Mouse (Mus musculus) liver, embryonic 14.5 days (tissue): Measurements from ENCODE around the gene Dkkl1. TPM values are rescaled to one million over a fixed set of nuclear protein-coding genes. Genes with fewer than 3 reads are reported as not detected.
"Not testable (repeated sequence)": the region's sequence is repeated elsewhere in the genome, so short reads cannot be mapped to it uniquely, and the experiment has no call there.

ENCODE experiments used
- ATAC-seq: fragments of 200-750 bp; cut with Nextera tagmentation; 2 replicates; pipeline ENCODE4 v1.8.0; 2017; ENCODE audit warnings: moderate number of reproducible peaks, mild to moderate bottlenecking, moderate library complexity; ENCODE audit not compliant: insufficient read depth
- DNase-seq, 3 experiments: peaks; one replicate each; pipeline ENCODE4 v3.0.0-alpha.2; 2012 to 2013; ENCODE audit warnings: low read depth in 3 of 3, low spot score in 3 of 3
- H3K27ac ChIP-seq: fragments of 300-500 bp; sonication (generic); 2 replicates; pipeline ENCODE4 v1.5.1; 2014; ENCODE audit warnings: moderate library complexity, mild to moderate bottlenecking, control low read depth, inconsistent platforms
- H3K27me3 ChIP-seq: fragments of 300-500 bp; sonication (generic); 2 replicates; pipeline ENCODE4 v1.6.1; 2014; ENCODE audit warnings: mild to moderate bottlenecking, low read length, moderate library complexity; ENCODE audit not compliant: control insufficient read depth, insufficient read depth
- H3K36me3 ChIP-seq: fragments of 300-500 bp; sonication (generic); replicated peaks from 2 replicates; pipeline ENCODE4 v1.6.1; 2014; ENCODE audit warnings: low read depth; ENCODE audit not compliant: control insufficient read depth, insufficient read depth
- H3K4me1 ChIP-seq, 2 experiments: fragments of 200-500 bp in 1 of 2; fragments of 300-500 bp in 1 of 2; sonication (generic) in 1 of 2; replicated peaks; 2 replicates each; pipeline ENCODE4 v1.6.1; 2012 to 2014; ENCODE audit warnings: antibody characterized with exemption in 1 of 2, inconsistent platforms in 1 of 2, low read length in 1 of 2; ENCODE audit not compliant: control insufficient read depth in 2 of 2, insufficient read depth in 2 of 2
- H3K4me2 ChIP-seq: fragments of 300-500 bp; sonication (generic); 2 replicates; pipeline ENCODE4 v1.6.1; 2014; ENCODE audit warnings: low read depth, mild to moderate bottlenecking, control low read depth, moderate library complexity
- H3K4me3 ChIP-seq, 2 experiments: fragments of 200-500 bp in 1 of 2; fragments of 300-500 bp in 1 of 2; sonication (generic) in 1 of 2; 2 replicates each; pipeline ENCODE4 v1.5.1; 2012 to 2014; ENCODE audit warnings: low read depth in 2 of 2, low read length in 2 of 2, mild to moderate bottlenecking in 2 of 2, control low read depth in 1 of 2, inconsistent platforms in 1 of 2, moderate library complexity in 1 of 2; ENCODE audit not compliant: insufficient read depth in 1 of 2
- H3K9ac ChIP-seq: fragments of 300-500 bp; sonication (generic); replicated peaks from 2 replicates; pipeline ENCODE4 v1.6.1; 2014; ENCODE audit warnings: mild to moderate bottlenecking, control low read depth, moderate library complexity
- H3K9me3 ChIP-seq: fragments of 300-500 bp; sonication (generic); 2 replicates; pipeline ENCODE4 v1.6.1; 2016; ENCODE audit warnings: low read length, mixed read lengths; ENCODE audit not compliant: control insufficient read depth
- CTCF ChIP-seq: IDR thresholded peaks from 2 replicates; pipeline ENCODE4 v1.5.1; 2016; ENCODE audit warnings: antibody characterized with exemption, low read depth, control low read depth
- EP300 ChIP-seq: IDR thresholded peaks from 2 replicates; pipeline ENCODE4 v1.6.1; 2016; ENCODE audit warnings: antibody characterized with exemption, low read depth
- WGBS: fragments of 180-500 bp; shearing (Covaris S2); extraction: QIAGEN DNeasy Blood & Tissue Kit; methylation state at CpG from one replicate; pipeline ENCODE4 v1.1.7; 2014; ENCODE audit not compliant: insufficient replicate concordance; 5-methylcytosine and 5-hydroxymethylcytosine counted together
- polyA plus RNA-seq, 2 experiments: library from polyadenylated mRNA; depleted of rRNA in 1 of 2; stranded (reverse) in 1 of 2; unstranded in 1 of 2; fragments of >200 nt; fragmentation: Nextera tagmentation in 1 of 2; extraction: Ambion mirVana in 1 of 2; gene quantifications; 2 replicates each; pipeline versions ENCODE4 v1.2.1 to v1.2.3; 2012 to 2014

The Dkkl1 gene
- polyA plus RNA-seq, 2 experiments = 1.1 to 2.1 TPM

DNA sequence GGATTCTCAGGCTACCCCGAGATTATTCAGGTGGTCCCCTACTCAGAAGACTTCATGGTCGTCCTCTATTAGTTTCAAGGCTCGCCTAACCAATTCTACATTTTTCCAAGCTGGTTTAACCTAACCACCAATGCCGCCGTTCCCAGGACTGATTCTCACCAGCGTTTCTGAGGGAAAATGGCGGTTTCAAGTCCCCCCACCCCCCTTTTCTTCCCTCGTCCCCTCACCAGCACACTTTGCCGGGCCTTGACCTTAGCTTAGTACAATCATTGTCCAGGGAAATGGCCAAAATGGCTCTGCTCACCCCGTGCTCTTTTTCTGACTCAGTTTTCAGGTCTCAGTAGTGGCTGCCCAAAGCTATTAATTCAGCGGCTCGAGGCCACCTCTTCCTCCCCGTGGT is 36.5 kb downstream of the Dkkl1 start:
- Histone ChIP-seq H3K9me3 (no peaks in the 10 kb centered on the region), H3K27me3 (peaks cover 68% of the 10 kb centered on the region), H3K4me2 (no peak overlapping the region), H3K4me3 (no peak overlapping the region), H3K9ac (no peak overlapping the region), H3K36me3 (no peaks in the 10 kb centered on the region), H3K27ac (no peak overlapping the region), H3K4me1 (no peaks in the 10 kb centered on the region)
- DNase-seq = no peak
- 3% methylated on average over 13 of the region's 13 CpGs for WGBS
- no peak for TF ChIP-seq EP300
- TF ChIP-seq CTCF = no peak
- no peak for ATAC-seq

DNA sequence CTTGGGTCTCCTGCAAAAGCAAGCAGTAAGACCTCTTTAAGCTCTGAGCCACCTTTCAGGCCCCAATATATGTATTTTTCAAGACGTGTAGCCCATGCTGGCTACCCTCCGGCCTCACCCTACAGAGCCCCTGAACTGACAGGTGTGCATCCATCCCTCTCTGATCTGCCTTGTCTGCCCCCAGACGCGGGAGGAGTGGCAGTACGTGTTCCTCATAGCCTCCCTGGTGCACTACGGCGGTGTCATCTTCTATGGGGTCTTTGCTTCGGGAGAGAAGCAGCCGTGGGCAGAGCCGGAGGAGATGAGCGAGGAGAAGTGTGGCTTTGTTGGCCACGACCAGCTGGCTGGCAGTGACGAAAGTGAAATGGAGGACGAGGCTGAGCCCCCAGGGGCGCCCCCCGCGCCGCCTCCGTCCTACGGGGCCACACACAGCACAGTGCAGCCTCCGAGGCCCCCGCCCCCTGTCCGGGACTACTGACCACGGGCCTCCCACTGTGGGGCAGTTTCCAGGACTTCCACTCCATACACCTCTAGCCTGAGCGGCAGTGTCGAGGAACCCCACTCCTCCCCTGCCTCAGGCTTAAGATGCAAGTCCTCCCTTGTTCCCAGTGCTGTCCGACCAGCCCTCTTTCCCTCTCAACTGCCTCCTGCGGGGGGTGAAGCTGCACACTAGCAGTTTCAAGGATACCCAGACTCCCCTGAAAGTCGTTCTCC is 37.2 kb downstream of the Dkkl1 start:
- H3K27ac ChIP-seq = no peak overlapping the region
- no peaks in the 10 kb centered on the region for H3K4me1 ChIP-seq
- ATAC-seq (no peak), DNase-seq (no peak)
- 4% methylated on average over 26 of the region's 29 CpGs for WGBS
- peaks cover 62% of the 10 kb centered on the region for H3K27me3 ChIP-seq
- no peak overlapping the region for H3K4me2 ChIP-seq
- no peaks in the 10 kb centered on the region for H3K36me3 ChIP-seq
- H3K9me3 ChIP-seq = no peaks in the 10 kb centered on the region
- H3K4me3 ChIP-seq = no peak overlapping the region
- no peak for TF ChIP-seq EP300
- no peak for TF ChIP-seq CTCF
- no peak overlapping the region for H3K9ac ChIP-seq

DNA sequence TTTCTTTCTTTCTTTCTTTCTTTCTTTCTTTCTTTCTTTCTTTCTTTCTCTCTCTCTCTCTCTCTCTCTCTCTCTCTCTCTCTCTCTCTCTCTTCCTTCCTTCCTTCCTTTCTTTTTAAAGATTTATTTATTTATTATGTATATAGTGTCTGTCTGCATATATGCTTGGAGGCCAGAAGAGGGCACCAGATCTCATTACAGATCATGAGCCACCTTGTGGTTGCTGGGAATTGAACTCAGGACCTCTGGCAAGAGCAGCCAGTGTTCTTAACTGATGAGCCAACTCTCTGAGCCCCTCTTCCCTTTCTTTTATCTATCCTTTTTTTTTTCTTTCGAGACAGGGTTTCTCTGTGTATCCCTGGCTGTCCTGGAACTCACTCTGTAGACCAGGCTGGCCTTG is 38.2 kb downstream of the Dkkl1 start:
- WGBS = 46% methylated on average over 1 of the region's 1 CpGs
- H3K9me3 ChIP-seq, H3K36me3 ChIP-seq, H3K4me2 ChIP-seq, H3K9ac ChIP-seq, H3K4me3 ChIP-seq, H3K4me1 ChIP-seq, DNase-seq, H3K27ac ChIP-seq, ATAC-seq: not testable (repeated sequence)
- peaks cover 59% of the 10 kb centered on the region for H3K27me3 ChIP-seq
- peak; percentile 60 for TF ChIP-seq CTCF

DNA sequence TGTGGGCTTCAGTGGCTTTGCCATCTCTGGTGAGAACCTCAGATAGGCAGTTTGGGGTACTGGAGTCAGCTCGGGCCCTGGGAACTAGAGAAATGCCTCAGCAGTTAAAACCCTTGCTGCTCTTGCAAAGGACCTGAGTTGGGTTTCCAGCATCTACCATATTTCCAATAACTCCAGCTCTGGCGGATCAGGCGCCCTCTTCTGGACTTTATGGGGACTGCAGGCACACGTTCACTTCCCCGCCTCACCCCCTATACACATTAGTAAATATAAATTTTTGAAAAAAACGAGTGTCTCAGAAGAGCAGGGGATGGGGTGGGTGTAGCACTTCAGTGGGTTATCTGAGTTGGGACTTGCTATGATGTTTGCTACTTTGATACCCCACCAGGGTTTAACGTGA is 39.0 kb downstream of the Dkkl1 start:
- peaks cover 4% of the 10 kb centered on the region; the same call in 1 of the 2 replicates for H3K9me3 ChIP-seq
- H3K27me3 ChIP-seq = peaks cover 59% of the 10 kb centered on the region
- H3K4me3 ChIP-seq = no peak overlapping the region
- no peaks in the 10 kb centered on the region for H3K36me3 ChIP-seq
- ATAC-seq (no peak), DNase-seq (no peak)
- WGBS = 38% methylated on average over 7 of the region's 7 CpGs
- no peak overlapping the region for H3K4me2 ChIP-seq
- H3K9ac ChIP-seq = no peak overlapping the region
- no peaks in the 10 kb centered on the region for H3K4me1 ChIP-seq
- H3K27ac ChIP-seq = no peak overlapping the region
- peak; percentile 79 for TF ChIP-seq CTCF
- no peak for TF ChIP-seq EP300

DNA sequence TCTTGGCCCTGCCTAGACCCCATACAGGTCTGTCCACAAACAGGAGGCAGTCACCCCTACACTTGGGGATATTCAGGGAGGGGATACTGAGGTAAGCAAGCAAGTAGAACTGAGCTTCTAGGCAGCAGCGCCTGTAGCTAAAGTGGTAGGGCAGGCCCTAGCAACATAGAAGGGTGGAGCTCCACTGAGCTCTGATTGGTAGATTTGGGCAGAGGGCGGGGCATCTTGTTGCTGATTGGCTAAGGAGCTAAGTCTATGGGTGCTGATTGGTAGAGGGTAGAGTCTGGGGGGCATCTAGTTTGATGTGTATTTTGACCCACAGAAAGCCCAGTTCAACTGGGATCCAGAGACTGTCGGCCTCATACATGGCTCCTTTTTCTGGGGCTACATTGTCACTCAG is 42.5 kb downstream of the Dkkl1 start:
- H3K4me2 ChIP-seq = no peak overlapping the region
- H3K27me3 ChIP-seq = peaks cover 59% of the 10 kb centered on the region
- TF ChIP-seq EP300 (no peak), CTCF (no peak)
- no peak overlapping the region for H3K4me3 ChIP-seq
- H3K9ac ChIP-seq = no peak overlapping the region
- no peaks in the 10 kb centered on the region for H3K4me1 ChIP-seq
- peaks cover 4% of the 10 kb centered on the region; the same call in 1 of the 2 replicates for H3K9me3 ChIP-seq
- no peaks in the 10 kb centered on the region for H3K36me3 ChIP-seq
- no peak overlapping the region for H3K27ac ChIP-seq
- 72% methylated on average over 3 of the region's 3 CpGs for WGBS
- ATAC-seq (no peak), DNase-seq (no peak)
